Mouse (Mus musculus) kidney, adult 2 months (tissue): Measurements from ENCODE around the gene Cadps. TPM values are rescaled to one million over a fixed set of nuclear protein-coding genes. Genes with fewer than 3 reads are reported as not detected.

Source experiments
- DNase-seq: peaks from one replicate; pipeline ENCODE4 v3.0.0; 2021
- H3K27ac ChIP-seq: fragments of 200-500 bp; 2 replicates; pipeline ENCODE4 v1.5.1; 2012; ENCODE audit warnings: low read depth, low read length, control low read depth, inconsistent platforms; ENCODE audit not compliant: insufficient read depth
- H3K27me3 ChIP-seq: fragments of 200-500 bp; replicated peaks from 2 replicates; pipeline ENCODE4 v1.6.1; 2012; ENCODE audit warnings: mild to moderate bottlenecking, moderate library complexity, low read length, inconsistent platforms; ENCODE audit not compliant: control insufficient read depth, insufficient read depth
- H3K36me3 ChIP-seq: fragments of 200-500 bp; 2 replicates; pipeline ENCODE4 v1.6.1; 2012; ENCODE audit warnings: mild to moderate bottlenecking, moderate library complexity, low read length, inconsistent platforms; ENCODE audit not compliant: control insufficient read depth, insufficient read depth
- H3K4me1 ChIP-seq: fragments of 200-500 bp; 2 replicates; pipeline ENCODE4 v1.6.1; 2011; ENCODE audit warnings: low read length; ENCODE audit not compliant: control insufficient read depth, insufficient read depth
- H3K4me3 ChIP-seq: fragments of 200-500 bp; 2 replicates; pipeline ENCODE4 v1.5.1; 2011; ENCODE audit warnings: mild to moderate bottlenecking, low read depth, low read length, control low read depth; ENCODE audit not compliant: insufficient read depth
- CTCF ChIP-seq: fragments of 200-500 bp; conservative IDR thresholded peaks from 2 replicates; pipeline ENCODE4 v1.5.1; 2011; ENCODE audit warnings: low read depth, mild to moderate bottlenecking, control low read depth, low read length, moderate library complexity, mixed read lengths; ENCODE audit not compliant: insufficient read depth, insufficient read length
- POLR2A ChIP-seq: fragments of 200-500 bp; IDR thresholded peaks from one replicate; pipeline ENCODE4 v1.6.1; 2011; ENCODE audit warnings: low read depth, low read length, control low read depth
- WGBS: fragments of 180-500 bp; shearing (Covaris S2); methylation state at CpG from one replicate; pipeline ENCODE4 v1.1.7; 2018; 5-methylcytosine and 5-hydroxymethylcytosine counted together
- polyA plus RNA-seq: library from polyadenylated mRNA; depleted of rRNA; stranded (reverse); fragments of >200 nt; gene quantifications from 2 replicates; pipeline ENCODE4 v1.2.3, GENCODE M21; 2012

Cadps gene
- polyA plus RNA-seq, 1 experiment, result 0.23 TPM

GRCm38 (mm10) chr14:12751821-12752220 is 71.1 kb downstream of the Cadps start:
- Histone ChIP-seq H3K4me3 (no peak overlapping the region), H3K27me3 (no peaks in the 10 kb centered on the region)

DNA sequence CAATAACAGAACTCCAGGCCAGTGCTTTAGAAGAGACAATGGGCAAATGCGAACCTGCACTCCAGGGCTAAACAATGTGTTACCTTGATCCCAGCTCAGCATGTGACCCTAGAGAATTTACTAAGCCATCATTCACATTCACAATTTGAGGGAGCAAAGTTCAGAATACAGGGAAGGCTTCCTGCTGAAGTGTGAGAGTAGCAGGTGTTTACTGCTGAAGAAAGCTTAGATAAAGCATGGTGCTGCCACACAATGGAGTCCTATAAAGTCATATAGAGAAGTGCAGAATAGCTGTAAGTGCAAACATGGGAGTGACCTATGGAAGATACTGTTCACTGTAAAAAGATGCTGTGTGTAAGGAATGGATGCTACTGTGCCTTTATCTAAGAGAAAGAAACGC is 91.9 kb downstream of the Cadps start:
- TF ChIP-seq CTCF (no peak), POLR2A (no peak)
- Histone ChIP-seq H3K36me3 (no peaks in the 10 kb centered on the region), H3K27ac (no peak overlapping the region), H3K4me3 (no peak overlapping the region), H3K4me1 (no peaks in the 10 kb centered on the region), H3K27me3 (no peaks in the 10 kb centered on the region)
- 80% methylated on average over 2 of the region's 2 CpGs for WGBS
- no peak for DNase-seq

More at GRCm38 (mm10) chr14:12751821-12752220, 71.1 kb downstream of the Cadps start:
- H3K36me3 ChIP-seq, result no peaks in the 10 kb centered on the region
- TF ChIP-seq POLR2A, result no peak
- TF ChIP-seq CTCF, result no peak
- DNase-seq, result no peak
- no peak overlapping the region for H3K27ac ChIP-seq
- WGBS, result 49% methylated on average over 1 of the region's 1 CpGs
- H3K4me1 ChIP-seq, result no peaks in the 10 kb centered on the region

DNA sequence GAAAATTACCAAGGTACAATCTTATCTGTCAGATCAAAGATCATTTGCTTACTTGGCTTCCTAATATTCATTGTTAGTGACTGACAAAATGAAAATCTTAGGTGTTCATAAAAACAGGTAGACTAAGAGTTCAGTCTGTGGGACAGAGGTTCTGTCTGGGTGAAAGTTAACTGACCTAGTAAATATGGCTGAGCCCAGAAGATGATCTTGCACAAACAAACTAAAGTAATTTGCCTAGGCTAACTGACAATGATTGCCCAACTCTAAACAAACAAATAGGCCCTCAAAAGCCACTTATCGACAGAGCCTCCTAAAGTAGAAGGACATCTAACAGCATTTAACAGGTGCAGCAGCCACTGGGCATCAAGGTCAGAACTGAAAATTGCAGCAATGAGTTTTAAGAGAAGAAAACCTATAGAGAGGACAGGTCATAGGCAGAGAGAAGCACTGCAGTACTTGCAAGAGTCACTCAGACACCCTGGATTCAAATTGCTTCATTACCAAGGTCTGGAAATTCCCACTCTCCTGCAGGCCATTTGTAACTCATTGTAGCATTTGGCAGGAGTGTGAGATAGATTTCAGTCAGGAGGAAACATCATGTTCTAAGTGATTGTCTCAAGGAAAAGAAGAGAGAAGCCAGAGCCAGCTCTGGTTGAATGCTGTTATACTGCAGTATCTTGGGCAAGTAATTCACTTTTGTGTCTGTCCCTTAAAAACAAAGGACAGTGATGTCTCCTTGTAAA is 100.3 kb downstream of the Cadps start:
- 76% methylated on average over 1 of the region's 1 CpGs for WGBS
- no peak for DNase-seq
- TF ChIP-seq POLR2A (no peak), CTCF (no peak)

GRCm38 (mm10) chr14:12718766-12719165 is 104.1 kb downstream of the Cadps start:
- Histone ChIP-seq H3K4me3 (no peak overlapping the region), H3K4me1 (no peaks in the 10 kb centered on the region), H3K27me3 (no peaks in the 10 kb centered on the region), H3K36me3 (no peaks in the 10 kb centered on the region), H3K27ac (no peak overlapping the region)
- 44% methylated on average over 3 of the region's 3 CpGs for WGBS
- no peak for DNase-seq
- TF ChIP-seq POLR2A (no peak), CTCF (no peak)

More for the DNA sequence above, 100.3 kb downstream of the Cadps start:
- H3K4me3 ChIP-seq, result no peak overlapping the region
- no peaks in the 10 kb centered on the region for H3K27me3 ChIP-seq
- H3K27ac ChIP-seq, result no peak overlapping the region
- H3K4me1 ChIP-seq, result no peaks in the 10 kb centered on the region
- H3K36me3 ChIP-seq, result no peaks in the 10 kb centered on the region

- WGBS, result 67% methylated on average over 2 of the region's 2 CpGs
- H3K4me3 ChIP-seq, result no peak overlapping the region
- no peaks in the 10 kb centered on the region for H3K36me3 ChIP-seq
- H3K4me1 ChIP-seq, result no peaks in the 10 kb centered on the region
- H3K27me3 ChIP-seq, result no peaks in the 10 kb centered on the region
- no peak overlapping the region for H3K27ac ChIP-seq
- TF ChIP-seq CTCF (no peak), POLR2A (no peak)
- DNase-seq, result no peak
Measured at GRCm38 (mm10) chr14:12715906-12716659, 106.8 kb downstream of the Cadps start.

DNA sequence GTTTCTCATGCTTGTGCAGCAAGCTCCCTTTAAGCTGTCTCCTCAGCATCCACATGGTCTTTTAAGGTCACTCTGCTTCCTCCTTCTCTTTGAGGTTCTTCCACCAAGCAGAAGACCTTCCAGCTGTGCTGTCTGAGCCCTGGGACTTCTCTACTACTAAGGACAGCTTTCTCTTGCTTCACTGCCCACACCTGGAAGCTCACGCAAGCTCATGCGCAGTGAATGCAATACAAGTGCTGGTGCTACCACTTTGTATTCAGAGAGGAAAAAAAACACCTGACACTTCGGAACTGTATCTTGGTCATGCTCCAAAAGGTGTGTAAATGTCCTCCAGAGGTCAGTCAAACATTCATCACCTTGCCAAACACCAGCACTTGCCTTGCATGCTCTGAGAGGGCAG is 115.5 kb downstream of the Cadps start:
- H3K27me3 ChIP-seq, result no peaks in the 10 kb centered on the region
- WGBS, result 71% methylated on average over 3 of the region's 3 CpGs
- no peak for DNase-seq
- H3K27ac ChIP-seq, result no peak overlapping the region
- no peaks in the 10 kb centered on the region for H3K4me1 ChIP-seq
- H3K4me3 ChIP-seq, result no peak overlapping the region
- no peaks in the 10 kb centered on the region for H3K36me3 ChIP-seq
- no peak for TF ChIP-seq POLR2A
- no peak for TF ChIP-seq CTCF

- TF ChIP-seq POLR2A (no peak), CTCF (no peak)
- Histone ChIP-seq H3K4me3 (no peak overlapping the region), H3K36me3 (no peaks in the 10 kb centered on the region), H3K27me3 (no peaks in the 10 kb centered on the region), H3K4me1 (no peaks in the 10 kb centered on the region), H3K27ac (no peak overlapping the region)
- no peak for DNase-seq
- 82% methylated on average over 2 of the region's 2 CpGs for WGBS
Measured at GRCm38 (mm10) chr14:12704461-12704860, 118.4 kb downstream of the Cadps start.
